Mouse (Mus musculus): ENCODE measurements around the gene Skida1. TPM values are rescaled to one million over a fixed set of nuclear protein-coding genes. Genes with fewer than 3 reads are reported as not detected.

The Skida1 gene
- polyA plus RNA-seq, 1 experiment from 2014 or later = 5.4 TPM

DNA sequence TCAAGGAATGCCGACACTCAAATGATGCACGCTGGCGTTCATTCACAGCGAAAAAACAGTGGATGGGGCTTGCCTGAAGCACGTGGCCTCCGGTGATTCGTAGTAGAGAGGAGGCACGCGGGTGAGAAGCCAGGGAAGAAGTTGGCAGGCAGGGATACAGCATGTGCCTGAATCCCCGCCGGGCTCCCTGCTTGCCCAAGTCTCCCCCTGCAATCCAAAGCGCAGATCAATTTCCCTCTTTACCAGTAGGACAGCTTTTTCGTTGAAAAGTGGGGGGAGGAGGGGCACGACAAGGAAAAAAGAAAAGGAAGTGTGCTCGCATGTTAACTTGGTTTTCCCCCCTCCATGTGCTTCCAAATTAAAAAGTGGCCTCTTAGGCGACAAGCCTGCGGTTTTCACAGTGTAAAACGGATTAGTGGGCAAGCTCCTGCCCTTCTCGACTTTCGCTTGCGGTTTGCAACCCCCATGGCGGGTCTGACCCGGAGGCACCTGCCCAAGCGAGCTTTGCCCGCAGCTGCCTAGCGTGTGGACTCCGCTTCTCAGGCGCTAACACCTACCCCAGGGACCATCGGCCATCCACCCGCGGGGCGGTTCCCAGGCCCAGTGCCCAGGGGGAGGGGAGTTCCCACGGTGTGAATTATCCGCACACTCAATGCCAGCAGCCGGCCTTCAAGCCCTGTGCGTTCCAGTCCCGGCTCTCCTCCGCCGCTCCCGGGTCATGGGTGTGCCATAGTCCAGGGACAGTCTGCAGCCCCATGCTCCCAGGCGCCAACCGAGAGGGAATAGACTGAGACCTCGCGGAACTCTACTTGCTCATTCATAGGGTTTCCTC is 22.5 kb downstream of the Skida1 start:
- ATAC-seq (ENCODE audit: low FRiP score) = peak; percentile 18; the same call in 1 of the 2 replicates
- Histone ChIP-seq H3K27ac (peak overlapping the region; percentile 43), H3K27me3 (ENCODE audit: control insufficient read depth, insufficient read depth, low read length) (no peaks in the 10 kb centered on the region)

GRCm38 (mm10) chr2:18025781-18026115 is 23.1 kb downstream of the Skida1 start:
- WGBS = under 1% methylated on average over 14 of the region's 14 CpGs
- H3K4me3 ChIP-seq (replicated peaks; ENCODE audit: low read length) = peak overlapping the region; percentile 48
- H3K9ac ChIP-seq = peak overlapping the region; percentile 52
- DNase-seq (ENCODE audit: low spot score) (no peak), ATAC-seq (ENCODE audit: low FRiP score) (no peak)
- no peaks in the 10 kb centered on the region for H3K36me3 ChIP-seq (replicated peaks; ENCODE audit: control insufficient read depth, insufficient read depth)
- no peaks in the 10 kb centered on the region for H3K27me3 ChIP-seq (ENCODE audit: control insufficient read depth, insufficient read depth, low read length)
- peaks cover 9% of the 10 kb centered on the region for H3K4me1 ChIP-seq (replicated peaks; ENCODE audit: control insufficient read depth, insufficient read depth, low read length)
- H3K9me3 ChIP-seq (ENCODE audit: control insufficient read depth, low read length) = no peaks in the 10 kb centered on the region
- H3K4me2 ChIP-seq (replicated peaks) = peak overlapping the region; percentile 93
- peak overlapping the region; percentile 43; the same call in 1 of the 2 replicates for H3K27ac ChIP-seq

More for the DNA sequence above, 22.5 kb downstream of the Skida1 start:
- Histone ChIP-seq H3K36me3 (replicated peaks; ENCODE audit: control insufficient read depth, insufficient read depth) (no peaks in the 10 kb centered on the region), H3K4me1 (replicated peaks; ENCODE audit: control insufficient read depth, insufficient read depth, low read length) (peaks cover 14% of the 10 kb centered on the region), H3K4me3 (replicated peaks; ENCODE audit: low read length) (peak overlapping the region; percentile 48), H3K9ac (peak overlapping the region; percentile 52), H3K9me3 (ENCODE audit: control insufficient read depth, low read length) (no peaks in the 10 kb centered on the region), H3K4me2 (replicated peaks) (peak overlapping the region; percentile 93)
- WGBS = under 1% methylated on average over 44 of the region's 44 CpGs
- peak; percentile 67 for DNase-seq (ENCODE audit: low spot score)

DNA sequence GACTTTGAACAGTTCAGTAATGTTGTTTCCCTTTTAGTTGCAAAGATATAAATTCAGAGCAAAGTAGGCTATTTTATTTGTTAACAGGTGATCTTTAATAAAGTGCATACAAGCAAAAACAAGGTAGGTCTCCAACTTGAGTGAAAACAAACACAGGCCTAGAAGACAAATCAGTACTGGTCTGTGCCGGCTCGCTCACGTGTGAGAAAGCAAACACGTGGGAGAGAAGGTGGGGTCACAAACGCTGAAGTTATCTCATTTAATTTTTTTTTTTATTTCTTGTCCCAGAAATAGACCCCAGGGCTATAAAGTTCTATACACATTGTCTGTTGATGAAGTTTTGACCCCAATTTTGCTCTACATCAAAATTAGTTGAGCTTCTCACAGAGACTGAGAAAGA is 23.7 kb downstream of the Skida1 start:
- H3K9me3 ChIP-seq (ENCODE audit: control insufficient read depth, low read length) = no peaks in the 10 kb centered on the region
- H3K27ac ChIP-seq = no peak overlapping the region
- DNase-seq (ENCODE audit: low spot score) = no peak
- peak overlapping the region; percentile 48; the same call in 1 of the 2 replicates for H3K4me3 ChIP-seq (replicated peaks; ENCODE audit: low read length)
- WGBS = 15% methylated on average over 5 of the region's 5 CpGs
- H3K4me2 ChIP-seq (replicated peaks) = peak overlapping the region; percentile 93
- ATAC-seq (ENCODE audit: low FRiP score) = no peak
- H3K27me3 ChIP-seq (ENCODE audit: control insufficient read depth, insufficient read depth, low read length) = no peaks in the 10 kb centered on the region
- no peaks in the 10 kb centered on the region for H3K36me3 ChIP-seq (replicated peaks; ENCODE audit: control insufficient read depth, insufficient read depth)
- H3K9ac ChIP-seq = no peak overlapping the region
- H3K4me1 ChIP-seq (replicated peaks; ENCODE audit: control insufficient read depth, insufficient read depth, low read length) = peaks cover 9% of the 10 kb centered on the region

- Histone ChIP-seq H3K36me3 (replicated peaks; ENCODE audit: control insufficient read depth, insufficient read depth) (no peaks in the 10 kb centered on the region), H3K27ac (no peak overlapping the region), H3K4me2 (replicated peaks) (no peak overlapping the region), H3K4me3 (replicated peaks; ENCODE audit: low read length) (no peak overlapping the region), H3K9ac (no peak overlapping the region), H3K4me1 (replicated peaks; ENCODE audit: control insufficient read depth, insufficient read depth, low read length) (peaks cover 6% of the 10 kb centered on the region; the same call in 1 of the 2 replicates), H3K9me3 (ENCODE audit: control insufficient read depth, low read length) (no peaks in the 10 kb centered on the region), H3K27me3 (ENCODE audit: control insufficient read depth, insufficient read depth, low read length) (no peaks in the 10 kb centered on the region)
- 33% methylated on average over 1 of the region's 1 CpGs for WGBS
- DNase-seq (ENCODE audit: low spot score) (no peak), ATAC-seq (ENCODE audit: low FRiP score) (no peak)
These were observed 26.0 kb downstream of the Skida1 start for GRCm38 (mm10) chr2:18022886-18023285.

DNA sequence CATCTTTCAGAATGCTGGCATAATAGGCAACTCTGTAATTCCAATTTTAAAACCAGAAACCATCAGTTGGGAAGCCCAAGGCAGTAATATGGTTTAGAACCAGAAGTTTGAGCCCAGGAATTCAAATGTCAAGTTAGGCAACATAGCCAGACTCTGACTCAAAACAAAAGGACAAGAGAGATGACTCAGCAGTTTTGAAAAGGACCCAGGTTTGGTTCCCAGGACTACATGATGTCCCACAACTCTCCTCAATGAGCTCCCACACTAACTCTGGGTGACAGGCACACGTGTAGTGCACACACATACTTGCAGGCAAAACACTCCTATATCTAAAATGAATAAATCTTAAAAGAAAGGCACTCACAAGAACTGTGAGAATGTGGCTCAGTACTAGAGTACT is 29.7 kb downstream of the Skida1 start:
- ATAC-seq (ENCODE audit: low FRiP score) = no peak
- 84% methylated on average over 1 of the region's 1 CpGs for WGBS
- Histone ChIP-seq H3K4me2 (replicated peaks) (no peak overlapping the region), H3K9me3 (ENCODE audit: control insufficient read depth, low read length) (no peaks in the 10 kb centered on the region), H3K4me1 (replicated peaks; ENCODE audit: control insufficient read depth, insufficient read depth, low read length) (no peaks in the 10 kb centered on the region), H3K27me3 (ENCODE audit: control insufficient read depth, insufficient read depth, low read length) (no peaks in the 10 kb centered on the region), H3K9ac (no peak overlapping the region), H3K4me3 (replicated peaks; ENCODE audit: low read length) (no peak overlapping the region), H3K36me3 (replicated peaks; ENCODE audit: control insufficient read depth, insufficient read depth) (no peaks in the 10 kb centered on the region), H3K27ac (no peak overlapping the region)
- DNase-seq (ENCODE audit: low spot score) = no peak

- 97% methylated on average over 6 of the region's 6 CpGs for WGBS
- no peak for DNase-seq (ENCODE audit: low spot score)
- Histone ChIP-seq H3K36me3 (replicated peaks; ENCODE audit: control insufficient read depth, insufficient read depth) (no peaks in the 10 kb centered on the region), H3K4me2 (replicated peaks) (no peak overlapping the region), H3K4me3 (replicated peaks; ENCODE audit: low read length) (no peak overlapping the region), H3K9me3 (ENCODE audit: control insufficient read depth, low read length) (no peaks in the 10 kb centered on the region), H3K27me3 (ENCODE audit: control insufficient read depth, insufficient read depth, low read length) (no peaks in the 10 kb centered on the region), H3K27ac (no peak overlapping the region), H3K9ac (no peak overlapping the region), H3K4me1 (replicated peaks; ENCODE audit: control insufficient read depth, insufficient read depth, low read length) (no peaks in the 10 kb centered on the region)
- no peak for ATAC-seq (ENCODE audit: low FRiP score)
These were observed 31.5 kb downstream of the Skida1 start for GRCm38 (mm10) chr2:18017321-18017720.

- Histone ChIP-seq H3K27ac (no peak overlapping the region), H3K4me1 (replicated peaks; ENCODE audit: control insufficient read depth, insufficient read depth, low read length) (no peaks in the 10 kb centered on the region), H3K36me3 (replicated peaks; ENCODE audit: control insufficient read depth, insufficient read depth) (no peaks in the 10 kb centered on the region), H3K9ac (no peak overlapping the region), H3K9me3 (ENCODE audit: control insufficient read depth, low read length) (no peaks in the 10 kb centered on the region), H3K4me2 (replicated peaks) (no peak overlapping the region), H3K27me3 (ENCODE audit: control insufficient read depth, insufficient read depth, low read length) (no peaks in the 10 kb centered on the region), H3K4me3 (replicated peaks; ENCODE audit: low read length) (no peak overlapping the region)
- WGBS = 96% methylated on average over 1 of the region's 1 CpGs
- no peak for ATAC-seq (ENCODE audit: low FRiP score)
- no peak for DNase-seq (ENCODE audit: low spot score)
These were observed 32.2 kb downstream of the Skida1 start for GRCm38 (mm10) chr2:18016639-18017038.

GRCm38 (mm10) chr2:18015581-18015980 is 33.3 kb downstream of the Skida1 start:
- WGBS = 50% methylated on average over 3 of the region's 3 CpGs
- no peak for ATAC-seq (ENCODE audit: low FRiP score)
- no peak overlapping the region for H3K27ac ChIP-seq
- no peaks in the 10 kb centered on the region for H3K36me3 ChIP-seq (replicated peaks; ENCODE audit: control insufficient read depth, insufficient read depth)
- H3K9me3 ChIP-seq (ENCODE audit: control insufficient read depth, low read length) = no peaks in the 10 kb centered on the region
- H3K9ac ChIP-seq = no peak overlapping the region
- no peaks in the 10 kb centered on the region for H3K4me1 ChIP-seq (replicated peaks; ENCODE audit: control insufficient read depth, insufficient read depth, low read length)
- no peaks in the 10 kb centered on the region for H3K27me3 ChIP-seq (ENCODE audit: control insufficient read depth, insufficient read depth, low read length)
- no peak for DNase-seq (ENCODE audit: low spot score)
- H3K4me2 ChIP-seq (replicated peaks) = no peak overlapping the region
- no peak overlapping the region for H3K4me3 ChIP-seq (replicated peaks; ENCODE audit: low read length)

- Histone ChIP-seq H3K36me3 (replicated peaks; ENCODE audit: control insufficient read depth, insufficient read depth) (no peaks in the 10 kb centered on the region), H3K4me3 (replicated peaks; ENCODE audit: low read length) (no peak overlapping the region), H3K4me2 (replicated peaks) (no peak overlapping the region), H3K9ac (no peak overlapping the region), H3K27ac (no peak overlapping the region), H3K27me3 (ENCODE audit: control insufficient read depth, insufficient read depth, low read length) (no peaks in the 10 kb centered on the region), H3K9me3 (ENCODE audit: control insufficient read depth, low read length) (no peaks in the 10 kb centered on the region), H3K4me1 (replicated peaks; ENCODE audit: control insufficient read depth, insufficient read depth, low read length) (no peaks in the 10 kb centered on the region)
- no peak for DNase-seq (ENCODE audit: low spot score)
- ATAC-seq (ENCODE audit: low FRiP score) = no peak
- 94% methylated on average over 3 of the region's 3 CpGs for WGBS
These were observed 36.0 kb downstream of the Skida1 start for GRCm38 (mm10) chr2:18012866-18013265.

Data from hindbrain, embryonic 14.5 days (tissue).